Mouse (Mus musculus): ENCODE measurements around the gene Higd1c. TPM values are rescaled to one million over a fixed set of nuclear protein-coding genes. Genes with fewer than 3 reads are reported as not detected.
"Not testable (repeated sequence)": the region's sequence is repeated elsewhere in the genome, so short reads cannot be mapped to it uniquely, and the experiment has no call there.

Higd1c gene
- total RNA-seq, 2 experiments from 2014 or later, result not detected

DNA sequence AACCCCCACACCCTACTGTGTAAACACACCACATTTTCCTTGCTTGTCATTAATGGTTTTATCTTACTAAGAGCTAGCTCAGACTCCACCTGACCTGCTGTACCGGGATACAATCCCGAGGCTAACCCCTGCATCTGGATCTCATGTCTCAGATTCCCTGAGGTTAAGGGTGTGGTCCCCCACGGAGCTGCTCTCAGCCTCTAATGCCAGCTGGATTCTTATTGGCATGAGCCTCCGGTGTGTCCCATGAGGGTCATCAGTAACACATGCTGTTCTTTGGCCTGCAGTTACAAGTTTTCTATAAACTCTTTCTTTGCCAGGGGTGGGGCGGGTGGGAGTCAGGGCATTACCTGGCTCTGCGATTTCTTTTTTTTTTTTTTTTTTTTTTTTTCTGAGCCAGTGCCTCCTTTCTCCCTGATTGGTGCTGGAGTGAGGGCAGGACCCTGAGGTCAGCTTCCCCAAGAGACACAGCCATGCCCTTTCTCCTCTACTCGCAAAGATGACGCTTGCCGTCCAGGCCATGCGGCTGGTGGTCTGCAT is 11.6 kb upstream of the Higd1c start, which contains the start of the genes Methig1 and Mettl7a2:
TSS of gene Methig1 (plus strand) at position 439 of the 540 bp plus-strand sequence.
TSS of gene Mettl7a2 (plus strand) at position 490 of the 540 bp plus-strand sequence.
- no peak for ATAC-seq (replicated peaks; ENCODE audit: low FRiP score, poor library complexity, severe bottlenecking)

DNA sequence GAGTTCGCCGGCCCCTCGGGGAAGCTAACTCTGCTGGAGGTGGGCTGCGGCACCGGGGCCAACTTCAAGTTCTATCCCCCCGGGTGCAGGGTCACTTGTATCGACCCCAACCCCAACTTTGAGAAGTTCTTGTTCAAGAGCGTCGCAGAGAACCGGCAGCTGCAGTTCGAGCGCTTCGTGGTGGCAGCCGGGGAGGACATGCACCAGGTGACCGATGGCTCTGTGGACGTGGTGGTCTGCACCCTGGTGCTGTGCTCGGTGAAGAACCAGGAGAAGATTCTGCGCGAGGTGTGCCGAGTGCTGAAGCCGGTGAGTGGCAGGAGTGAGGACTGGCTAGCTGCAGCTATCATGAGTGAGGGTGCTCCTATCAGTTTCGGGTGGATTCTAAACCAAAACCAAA is 10.9 kb upstream of the Higd1c start:
- peak; percentile 58 for ATAC-seq (replicated peaks; ENCODE audit: low FRiP score, poor library complexity, severe bottlenecking)

GRCm38 (mm10) chr15:100355876-100356275 is 8.5 kb upstream of the Higd1c start:
- no peak for ATAC-seq (replicated peaks; ENCODE audit: low FRiP score, poor library complexity, severe bottlenecking)

GRCm38 (mm10) chr15:100365967-100366366 is 1.6 kb downstream of the Higd1c start:
- not testable (repeated sequence) for ATAC-seq (replicated peaks; ENCODE audit: low FRiP score, poor library complexity, severe bottlenecking)

- ATAC-seq (replicated peaks; ENCODE audit: low FRiP score, poor library complexity, severe bottlenecking), result no peak
Measured at GRCm38 (mm10) chr15:100367119-100367518, 2.8 kb downstream of the Higd1c start.

DNA sequence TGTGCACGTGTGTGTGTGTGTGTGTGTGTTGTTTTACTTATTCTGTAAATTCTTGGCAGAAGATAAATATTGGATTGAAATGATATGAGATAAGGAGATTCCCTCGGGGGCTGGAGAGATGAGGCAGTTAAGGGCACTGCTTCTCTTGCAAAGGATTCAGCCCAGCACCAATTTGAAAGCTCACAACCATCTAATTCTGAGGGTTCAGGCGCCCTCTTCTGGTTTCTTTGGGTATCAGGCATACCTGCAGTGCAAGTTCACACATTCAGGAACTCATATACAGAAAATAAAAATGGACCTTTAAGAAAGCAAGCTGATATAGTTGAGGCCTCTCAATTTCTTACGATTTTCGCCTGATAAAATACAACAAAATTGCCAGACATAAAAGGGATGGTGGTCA is 10.7 kb downstream of the Higd1c start:
- no peak for ATAC-seq (replicated peaks; ENCODE audit: low FRiP score, poor library complexity, severe bottlenecking)

GRCm38 (mm10) chr15:100377847-100378505 is 13.6 kb downstream of the Higd1c start:
- ATAC-seq (replicated peaks; ENCODE audit: low FRiP score, poor library complexity, severe bottlenecking), result peak; percentile 81

DNA sequence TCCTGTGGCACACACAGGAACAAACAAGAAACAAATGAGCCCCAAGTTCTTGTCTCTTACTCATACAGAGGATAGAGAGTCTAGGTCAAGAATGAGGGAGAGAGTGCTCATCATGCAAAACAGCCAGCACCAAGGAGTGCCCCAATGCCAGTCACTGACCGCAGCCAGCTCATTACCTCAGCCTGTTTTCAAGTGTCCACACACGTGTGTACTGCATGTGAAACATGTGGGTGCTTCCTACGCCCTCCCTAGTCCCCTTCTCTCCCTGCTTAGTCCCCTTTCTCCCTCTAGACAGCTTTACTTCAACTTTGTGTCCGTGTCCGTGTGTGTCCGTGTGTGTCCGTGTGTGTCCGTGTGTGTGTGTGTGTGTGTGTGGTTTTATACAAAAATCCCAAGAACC is 15.3 kb downstream of the Higd1c start:
- ATAC-seq (replicated peaks; ENCODE audit: low FRiP score, poor library complexity, severe bottlenecking), result no peak

- no peak for ATAC-seq (replicated peaks; ENCODE audit: low FRiP score, poor library complexity, severe bottlenecking)
Measured at GRCm38 (mm10) chr15:100380104-100380503, 15.8 kb downstream of the Higd1c start.

- no peak for ATAC-seq (replicated peaks; ENCODE audit: low FRiP score, poor library complexity, severe bottlenecking)
Measured at GRCm38 (mm10) chr15:100385705-100386104, 21.4 kb downstream of the Higd1c start.

DNA sequence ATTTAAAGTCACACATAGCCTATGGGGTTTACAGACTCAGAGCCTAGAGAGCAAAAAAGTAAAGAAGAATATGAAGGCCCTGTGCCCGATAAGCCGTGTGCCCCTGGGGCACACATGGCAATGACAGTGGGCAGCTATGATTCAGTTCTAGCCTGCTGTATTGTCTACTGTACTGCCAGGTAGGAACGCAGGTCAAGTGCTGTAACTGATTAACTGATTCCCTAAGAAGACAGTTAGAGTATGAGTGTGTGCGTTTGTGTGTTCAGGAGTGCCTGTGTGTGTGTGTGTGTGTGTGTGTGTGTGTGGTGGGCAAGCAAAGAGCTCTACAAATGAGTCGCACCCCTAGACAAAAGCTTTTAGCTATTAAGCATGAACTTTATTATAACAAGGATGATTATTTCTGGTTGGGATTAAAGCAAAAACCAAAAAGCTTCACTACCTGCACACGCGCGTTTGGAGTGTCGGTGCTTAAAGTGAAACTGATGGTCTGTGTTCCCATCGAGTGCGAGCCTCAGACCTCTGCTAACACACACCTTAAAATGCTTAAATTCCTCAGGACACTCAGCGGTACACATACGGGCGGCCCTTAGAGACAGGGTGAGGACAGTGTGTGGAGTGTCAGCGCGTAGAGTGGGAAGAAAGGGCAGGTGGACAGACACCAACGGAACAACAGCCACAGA is 23.3 kb downstream of the Higd1c start:
- no peak for ATAC-seq (replicated peaks; ENCODE audit: low FRiP score, poor library complexity, severe bottlenecking)

GRCm38 (mm10) chr15:100388224-100388835 is 24.0 kb downstream of the Higd1c start:
- ATAC-seq (replicated peaks; ENCODE audit: low FRiP score, poor library complexity, severe bottlenecking), result no peak

GRCm38 (mm10) chr15:100388886-100389285 is 24.5 kb downstream of the Higd1c start:
- no peak for ATAC-seq (replicated peaks; ENCODE audit: low FRiP score, poor library complexity, severe bottlenecking)

GRCm38 (mm10) chr15:100391066-100391465 is 26.7 kb downstream of the Higd1c start:
- ATAC-seq (replicated peaks; ENCODE audit: low FRiP score, poor library complexity, severe bottlenecking), result peak; percentile 47; the same call in 1 of the 2 replicates

DNA sequence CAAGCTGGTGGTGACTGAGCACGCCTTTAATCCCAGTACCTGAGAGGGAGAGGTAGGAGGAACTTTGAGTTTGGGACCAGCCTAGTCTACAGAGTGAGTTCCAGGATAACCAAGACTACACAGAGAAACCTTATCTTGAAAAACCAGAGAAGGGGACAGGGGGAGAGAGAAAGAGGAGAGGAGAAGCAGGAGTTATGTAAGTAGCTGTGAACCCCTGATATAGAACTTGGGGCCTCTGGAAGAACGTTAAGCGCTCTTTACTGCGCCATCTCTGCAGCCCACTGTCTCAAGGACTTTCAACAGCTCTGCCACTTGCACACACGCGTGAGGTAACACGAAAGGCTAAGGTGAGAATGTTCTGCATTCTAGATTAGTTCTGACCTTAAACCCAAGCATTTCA is 27.3 kb downstream of the Higd1c start:
- peak; percentile 56 for ATAC-seq (replicated peaks; ENCODE audit: low FRiP score, poor library complexity, severe bottlenecking)

GRCm38 (mm10) chr15:100393016-100393415 is 28.7 kb downstream of the Higd1c start:
- no peak for ATAC-seq (replicated peaks; ENCODE audit: low FRiP score, poor library complexity, severe bottlenecking)

DNA sequence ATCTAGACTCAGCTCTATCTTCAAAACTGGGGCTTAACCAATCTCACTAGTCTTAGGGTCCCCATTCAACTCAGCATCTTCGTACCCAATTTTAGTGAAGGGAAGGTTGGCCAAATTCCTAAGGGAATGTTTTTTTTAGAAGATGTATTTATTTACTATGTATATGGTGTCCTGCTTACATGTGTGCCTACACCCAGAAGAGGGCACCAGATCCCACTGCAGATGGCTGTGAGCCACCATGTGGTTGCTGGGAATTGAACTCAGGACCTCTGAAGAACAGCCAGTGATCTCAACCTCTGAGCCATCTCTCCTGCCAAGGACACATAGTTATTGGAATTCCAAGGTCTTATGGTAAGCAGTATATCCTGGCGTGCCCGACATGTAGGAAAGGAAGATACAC is 31.2 kb downstream of the Higd1c start:
- ATAC-seq (replicated peaks; ENCODE audit: low FRiP score, poor library complexity, severe bottlenecking), result no peak

- ATAC-seq (replicated peaks; ENCODE audit: low FRiP score, poor library complexity, severe bottlenecking), result no peak
Measured at GRCm38 (mm10) chr15:100400592-100401250, 36.4 kb downstream of the Higd1c start.

DNA sequence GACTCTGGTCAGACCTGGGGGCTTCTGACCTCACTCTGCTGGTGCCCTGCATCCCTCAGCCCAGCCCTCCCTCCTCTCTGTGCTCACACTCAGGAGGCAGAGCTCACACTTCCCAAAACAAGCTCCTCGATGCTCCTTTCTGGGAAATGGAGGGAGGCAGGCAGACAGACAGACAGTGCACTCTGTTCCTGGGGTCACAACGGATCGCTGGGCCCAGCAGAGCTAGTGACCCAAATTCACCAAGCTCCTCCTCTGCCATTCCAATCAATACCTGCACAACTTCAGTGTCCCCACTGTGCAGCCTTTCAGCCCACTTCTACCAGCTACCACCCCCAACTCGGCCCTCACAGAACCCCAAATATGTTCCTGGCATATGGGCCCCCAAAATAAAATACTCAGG is 37.5 kb downstream of the Higd1c start:
- ATAC-seq (replicated peaks; ENCODE audit: low FRiP score, poor library complexity, severe bottlenecking), result no peak

DNA sequence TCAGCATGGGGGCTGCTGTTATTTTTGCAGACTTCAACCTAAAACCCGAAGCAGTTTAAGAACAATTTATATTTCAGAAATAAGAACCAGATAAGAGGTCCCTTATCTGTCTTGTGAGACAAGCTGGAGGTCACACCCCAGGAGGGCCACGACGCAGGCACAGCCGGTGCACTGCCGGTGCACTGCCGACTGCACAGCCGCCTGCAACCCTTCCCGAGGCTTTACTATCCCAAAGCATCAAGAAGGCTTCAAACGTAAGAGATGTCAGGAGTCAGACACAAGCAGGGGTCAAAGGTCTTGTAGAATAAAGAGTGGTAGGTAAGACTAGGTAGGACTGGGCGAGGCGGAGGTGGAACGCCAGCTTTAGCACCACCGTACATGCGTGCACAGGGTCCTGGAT is 38.0 kb downstream of the Higd1c start:
- ATAC-seq (replicated peaks; ENCODE audit: low FRiP score, poor library complexity, severe bottlenecking), result no peak
